Mouse (Mus musculus) liver, embryonic 15.5 days (tissue): ENCODE results near the gene Slc11a2. TPM values are rescaled to one million over a fixed set of nuclear protein-coding genes. Genes with fewer than 3 reads are reported as not detected.

Experiments used
- ATAC-seq: fragments of 200-750 bp; cut with Nextera tagmentation; 2 replicates; pipeline ENCODE4 v1.8.0; 2017; ENCODE audit warnings: moderate number of reproducible peaks, mild to moderate bottlenecking, moderate library complexity; ENCODE audit not compliant: insufficient read depth
- H3K27ac ChIP-seq: fragments of 300-500 bp; sonication (generic); replicated peaks from 2 replicates; pipeline ENCODE4 v1.5.1; 2015; ENCODE audit warnings: mild to moderate bottlenecking, inconsistent platforms
- H3K27me3 ChIP-seq: fragments of 300-500 bp; sonication (generic); 2 replicates; pipeline ENCODE4 v1.6.1; 2015; ENCODE audit warnings: mild to moderate bottlenecking, inconsistent platforms
- H3K36me3 ChIP-seq: fragments of 300-500 bp; sonication (generic); replicated peaks from 2 replicates; pipeline ENCODE4 v1.6.1; 2015; ENCODE audit warnings: moderate library complexity, mild to moderate bottlenecking, inconsistent platforms
- H3K4me1 ChIP-seq: fragments of 300-500 bp; sonication (generic); replicated peaks from 2 replicates; pipeline ENCODE4 v1.6.1; 2015; ENCODE audit warnings: inconsistent platforms
- H3K4me2 ChIP-seq: fragments of 300-500 bp; sonication (generic); 2 replicates; pipeline ENCODE4 v1.6.1; 2015; ENCODE audit warnings: moderate library complexity, mild to moderate bottlenecking, inconsistent platforms
- H3K4me3 ChIP-seq: fragments of 300-500 bp; sonication (generic); replicated peaks from 2 replicates; pipeline ENCODE4 v1.5.1; 2015; ENCODE audit warnings: mild to moderate bottlenecking, inconsistent platforms
- H3K9ac ChIP-seq: fragments of 300-500 bp; sonication (generic); 2 replicates; pipeline ENCODE4 v1.6.1; 2015; ENCODE audit warnings: moderate library complexity, mild to moderate bottlenecking, inconsistent platforms
- H3K9me3 ChIP-seq: fragments of 300-500 bp; sonication (generic); replicated peaks from 2 replicates; pipeline ENCODE4 v1.6.1; 2016; ENCODE audit warnings: inconsistent platforms
- WGBS: fragments of 180-500 bp; shearing (Covaris S2); methylation state at CpG from one replicate; pipeline ENCODE4 v1.1.7; 2015; ENCODE audit warnings: mixed read lengths; ENCODE audit not compliant: insufficient replicate concordance; 5-methylcytosine and 5-hydroxymethylcytosine counted together
- polyA plus RNA-seq: library from polyadenylated mRNA; unstranded; fragments of >200 nt; fragmentation: Nextera tagmentation; extraction: Ambion mirVana; gene quantifications from 2 replicates; pipeline ENCODE4 v1.2.1, GENCODE M21; 2015

Slc11a2 gene
- polyA plus RNA-seq = 39.7 and 43.9 TPM in 2 replicates

GRCm38 (mm10) chr15:100424396-100425122, at the start of gene Slc11a2:
Gene Slc11a2, minus strand, starts transcription at chr15:100425072.
- H3K4me3 ChIP-seq = peak within 1 kb of the TSS; percentile 99
- H3K4me2 ChIP-seq = peak within 1 kb of the TSS; percentile 99
- WGBS = 29% methylated on average over 17 of the region's 17 CpGs
- no peaks in the 10 kb centered on the region for H3K36me3 ChIP-seq
- H3K27me3 ChIP-seq = peaks cover 43% of the 10 kb centered on the region
- H3K9me3 ChIP-seq = no peaks in the 10 kb centered on the region
- peak within 1 kb of the TSS; percentile 65 for H3K9ac ChIP-seq
- H3K27ac ChIP-seq = 0 out of 2 replicates have a peak within 1 kb of the TSS, but pooled peaks have one; percentile 29
- H3K4me1 ChIP-seq = peaks cover 42% of the 10 kb centered on the region
- no peak for ATAC-seq

GRCm38 (mm10) chr15:100473926-100474503, 49.1 kb upstream of the Slc11a2 start:
- Histone ChIP-seq H3K4me3 (no peak overlapping the region), H3K9ac (no peak overlapping the region), H3K27me3 (no peaks in the 10 kb centered on the region), H3K36me3 (peaks cover 52% of the 10 kb centered on the region), H3K4me1 (peaks cover 27% of the 10 kb centered on the region), H3K9me3 (no peaks in the 10 kb centered on the region), H3K27ac (no peak overlapping the region), H3K4me2 (no peak overlapping the region)
- WGBS = 72% methylated on average over 7 of the region's 7 CpGs
- ATAC-seq = no peak

GRCm38 (mm10) chr15:100470037-100470436, 45.2 kb upstream of the Slc11a2 start:
- Histone ChIP-seq H3K27ac (no peak overlapping the region), H3K4me3 (peak overlapping the region; percentile 91), H3K27me3 (no peaks in the 10 kb centered on the region), H3K4me1 (peaks cover 35% of the 10 kb centered on the region), H3K9me3 (no peaks in the 10 kb centered on the region), H3K4me2 (peak overlapping the region; percentile 95), H3K36me3 (peaks cover 14% of the 10 kb centered on the region), H3K9ac (no peak overlapping the region)
- WGBS = 44% methylated on average over 10 of the region's 10 CpGs
- ATAC-seq = no peak

GRCm38 (mm10) chr15:100469189-100469545, 44.3 kb upstream of the Slc11a2 start:
- peak; percentile 6; the same call in 1 of the 2 replicates for ATAC-seq
- H3K4me1 ChIP-seq = peaks cover 29% of the 10 kb centered on the region
- WGBS = under 1% methylated on average over 19 of the region's 19 CpGs

GRCm38 (mm10) chr15:100468295-100469188, 43.7 kb upstream of the Slc11a2 start, which contains the start of gene Letmd1:
Gene Letmd1, plus strand, starts transcription at chr15:100469023.
- H3K4me2 ChIP-seq = peak within 1 kb of the TSS; percentile 95
- peak within 1 kb of the TSS; percentile 83 for H3K9ac ChIP-seq
- peak within 1 kb of the TSS; percentile 86 for H3K27ac ChIP-seq
- peak; percentile 82 for ATAC-seq
- no peaks in the 10 kb centered on the region for H3K9me3 ChIP-seq
- peaks cover 29% of the 10 kb centered on the region for H3K4me1 ChIP-seq
- no peaks in the 10 kb centered on the region for H3K27me3 ChIP-seq
- WGBS = 1% methylated on average over 83 of the region's 84 CpGs
- H3K4me3 ChIP-seq = peak within 1 kb of the TSS; percentile 91
- 0 out of 2 replicates have a peak, but pooled peaks cover 8% of the 10 kb centered on the region for H3K36me3 ChIP-seq

More at GRCm38 (mm10) chr15:100469189-100469545, 44.3 kb upstream of the Slc11a2 start:
- Histone ChIP-seq H3K27me3 (no peaks in the 10 kb centered on the region), H3K9ac (peak overlapping the region; percentile 83), H3K36me3 (0 out of 2 replicates have a peak, but pooled peaks cover 8% of the 10 kb centered on the region), H3K4me3 (peak overlapping the region; percentile 91), H3K4me2 (peak overlapping the region; percentile 95), H3K27ac (peak overlapping the region; percentile 86), H3K9me3 (no peaks in the 10 kb centered on the region)

GRCm38 (mm10) chr15:100467738-100468137, 42.9 kb upstream of the Slc11a2 start:
- ATAC-seq = no peak
- no peaks in the 10 kb centered on the region for H3K27me3 ChIP-seq
- H3K9me3 ChIP-seq = no peaks in the 10 kb centered on the region
- H3K27ac ChIP-seq = no peak overlapping the region
- H3K4me2 ChIP-seq = peak overlapping the region; percentile 95
- H3K36me3 ChIP-seq = 0 out of 2 replicates have a peak, but pooled peaks cover 8% of the 10 kb centered on the region
- 21% methylated on average over 8 of the region's 8 CpGs for WGBS
- H3K4me1 ChIP-seq = peaks cover 29% of the 10 kb centered on the region
- peak overlapping the region; percentile 91; the same call in 1 of the 2 replicates for H3K4me3 ChIP-seq
- H3K9ac ChIP-seq = no peak overlapping the region; the same call in 1 of the 2 replicates

GRCm38 (mm10) chr15:100465432-100465831, 40.6 kb upstream of the Slc11a2 start:
- no peak overlapping the region for H3K27ac ChIP-seq
- 54% methylated on average over 2 of the region's 2 CpGs for WGBS

GRCm38 (mm10) chr15:100463712-100464111, 38.8 kb upstream of the Slc11a2 start:
- H3K4me3 ChIP-seq = no peak overlapping the region
- ATAC-seq = no peak
- no peaks in the 10 kb centered on the region for H3K9me3 ChIP-seq
- no peak overlapping the region for H3K4me2 ChIP-seq
- H3K27ac ChIP-seq = no peak overlapping the region
- H3K36me3 ChIP-seq = no peaks in the 10 kb centered on the region
- WGBS = 15% methylated on average over 6 of the region's 6 CpGs
- H3K27me3 ChIP-seq = 0 out of 2 replicates have a peak, but pooled peaks cover 3% of the 10 kb centered on the region
- H3K4me1 ChIP-seq = peaks cover 30% of the 10 kb centered on the region
- H3K9ac ChIP-seq = no peak overlapping the region

More at GRCm38 (mm10) chr15:100465432-100465831, 40.6 kb upstream of the Slc11a2 start:
- no peak overlapping the region for H3K4me3 ChIP-seq
- ATAC-seq = no peak
- no peak overlapping the region for H3K9ac ChIP-seq
- H3K27me3 ChIP-seq = no peaks in the 10 kb centered on the region
- no peaks in the 10 kb centered on the region for H3K9me3 ChIP-seq
- no peaks in the 10 kb centered on the region for H3K36me3 ChIP-seq
- no peak overlapping the region for H3K4me2 ChIP-seq
- peaks cover 42% of the 10 kb centered on the region for H3K4me1 ChIP-seq

- H3K4me3 ChIP-seq = no peak overlapping the region
- 65% methylated on average over 5 of the region's 5 CpGs for WGBS
- H3K27me3 ChIP-seq = peaks cover 9% of the 10 kb centered on the region; the same call in 1 of the 2 replicates
- H3K4me1 ChIP-seq = peaks cover 27% of the 10 kb centered on the region
- H3K9ac ChIP-seq = no peak overlapping the region
- no peak overlapping the region for H3K27ac ChIP-seq
- no peak for ATAC-seq
- no peaks in the 10 kb centered on the region for H3K36me3 ChIP-seq
- H3K4me2 ChIP-seq = no peak overlapping the region
- no peaks in the 10 kb centered on the region for H3K9me3 ChIP-seq
Measured at GRCm38 (mm10) chr15:100462086-100462485, 37.2 kb upstream of the Slc11a2 start.

GRCm38 (mm10) chr15:100461646-100462045, 36.8 kb upstream of the Slc11a2 start:
- WGBS = 53% methylated on average over 9 of the region's 9 CpGs
- no peak overlapping the region for H3K9ac ChIP-seq
- peaks cover 28% of the 10 kb centered on the region for H3K4me1 ChIP-seq
- H3K4me3 ChIP-seq = no peak overlapping the region
- H3K27me3 ChIP-seq = peaks cover 9% of the 10 kb centered on the region; the same call in 1 of the 2 replicates
- H3K9me3 ChIP-seq = no peaks in the 10 kb centered on the region
- no peak overlapping the region for H3K27ac ChIP-seq
- peak overlapping the region; percentile 61; the same call in 1 of the 2 replicates for H3K4me2 ChIP-seq
- ATAC-seq = no peak
- no peaks in the 10 kb centered on the region for H3K36me3 ChIP-seq
